Mouse (Mus musculus) heart, adult 9 months (tissue): Measurements from ENCODE around the gene Tef.

ENCODE experiments used
- DNase-seq, 2 experiments: peaks; one replicate each; pipeline ENCODE4 v3.0.0; 2022; ENCODE audit warnings: low spot score in 2 of 2

The Tef gene

GRCm38 (mm10) chr15:81802001-81802890 lies at the start of gene Tef:
Tef (plus strand) TSS chr15:81802421.
- DNase-seq = peak; percentile 100

- no peak for DNase-seq
Observed at GRCm38 (mm10) chr15:81753669-81754068, 48.6 kb upstream of the Tef start.

GRCm38 (mm10) chr15:81758701-81759100 lies 43.5 kb upstream of the Tef start:
- no peak for DNase-seq

GRCm38 (mm10) chr15:81759542-81759941 lies 42.7 kb upstream of the Tef start:
- no peak for DNase-seq

- DNase-seq = no peak
Observed at GRCm38 (mm10) chr15:81760361-81761079, 41.7 kb upstream of the Tef start.

- no peak for DNase-seq
Observed at GRCm38 (mm10) chr15:81761381-81761780, 40.8 kb upstream of the Tef start.

- DNase-seq = no peak
Observed at GRCm38 (mm10) chr15:81761959-81762358, 40.3 kb upstream of the Tef start.

- DNase-seq = no peak
Observed at GRCm38 (mm10) chr15:81764573-81764972, 37.6 kb upstream of the Tef start.

GRCm38 (mm10) chr15:81765651-81766050 lies 36.6 kb upstream of the Tef start:
- DNase-seq = no peak

- DNase-seq = no peak
Observed at GRCm38 (mm10) chr15:81766439-81766838, 35.8 kb upstream of the Tef start.

- DNase-seq = no peak
Observed at GRCm38 (mm10) chr15:81769037-81769436, 33.2 kb upstream of the Tef start.

GRCm38 (mm10) chr15:81772431-81773120 lies 29.6 kb upstream of the Tef start:
- peak in 1 of 2 experiments; percentile 42 for DNase-seq

GRCm38 (mm10) chr15:81774505-81775171 lies 27.6 kb upstream of the Tef start:
- peak; percentile 57 to 69 for DNase-seq

- DNase-seq = no peak
Observed at GRCm38 (mm10) chr15:81776631-81777422, 25.4 kb upstream of the Tef start.

GRCm38 (mm10) chr15:81781816-81782215 lies 20.4 kb upstream of the Tef start:
- no peak for DNase-seq

- no peak for DNase-seq
Observed at GRCm38 (mm10) chr15:81784762-81785161, 17.5 kb upstream of the Tef start.

- no peak for DNase-seq
Observed at GRCm38 (mm10) chr15:81785701-81786100, 16.5 kb upstream of the Tef start.

- DNase-seq = no peak
Observed at GRCm38 (mm10) chr15:81787525-81787924, 14.7 kb upstream of the Tef start.

GRCm38 (mm10) chr15:81792444-81792843 lies 9.8 kb upstream of the Tef start:
- DNase-seq = no peak

- peak in 1 of 2 experiments; percentile 50 for DNase-seq
Observed at GRCm38 (mm10) chr15:81796228-81796627, 6.0 kb upstream of the Tef start.

GRCm38 (mm10) chr15:81797861-81798260 lies 4.4 kb upstream of the Tef start:
- DNase-seq = no peak
